19 mouse cellular contexts compared by ENCODE assay signal in genomic region chr6:29092904-29093303, GRCm38 (mm10). TPM values are rescaled to one million over a fixed set of nuclear protein-coding genes. Genes with fewer than 3 reads are reported as not detected.
DNase-seq lines count a peak whose midpoint lies in the region; ATAC-seq and TF ChIP-seq lines count a peak whose summit lies in the region.
"Had no signal": no experiment of that assay in that cellular context is flagged by ENCODE, and none has a peak within 500 bp of the region (broad histone marks: within the 10 kb centered on the region; RNA-seq: fewer than 3 reads in every experiment).

No protein-coding gene starts in this region.

- no peak overlapping the region for H3K4me3 ChIP-seq in stomach, postnatal 0 days (ENCODE audit: low read depth, low read length)
- H3K4me3 ChIP-seq: erythroblast, embryonic 14.5 days; heart, embryonic 10.5 days had no signal

- H3K4me1 ChIP-seq in stomach, postnatal 0 days (replicated peaks; ENCODE audit: control insufficient read depth, insufficient read depth): no peaks in the 10 kb centered on the region
- H3K4me1 ChIP-seq: heart, embryonic 10.5 days had no signal

- 0 out of 2 replicates have a peak, but pooled peaks have one; percentile 57 for ATAC-seq in frontal cortex, adult (ENCODE audit: low TSS enrichment)
- no peak for ATAC-seq in stomach, postnatal 0 days (ENCODE audit: low FRiP score, low TSS enrichment)
- ATAC-seq: forebrain, postnatal 0 days; Patski had no signal

- H3K4me2 ChIP-seq in stomach, postnatal 0 days (replicated peaks; ENCODE audit: low read depth): no peak overlapping the region
- H3K4me2 ChIP-seq: midbrain, embryonic 11.5 days had no signal

- H3K27me3 ChIP-seq in stomach, postnatal 0 days (ENCODE audit: control insufficient read depth, insufficient read depth, low read length): no peaks in the 10 kb centered on the region
- H3K27me3 ChIP-seq: Patski had no signal

- no peaks in the 10 kb centered on the region for H3K36me3 ChIP-seq in stomach, postnatal 0 days (ENCODE audit: control insufficient read depth, insufficient read depth, low read length)
- H3K36me3 ChIP-seq: heart, embryonic 10.5 days had no signal

- no peaks in the 10 kb centered on the region for H3K9me3 ChIP-seq in stomach, postnatal 0 days (ENCODE audit: control insufficient read depth, low read length)

- no peak for TF ChIP-seq EP300 in stomach, postnatal 0 days (optimal IDR thresholded peaks at IDR 0.05)

- H3K27ac ChIP-seq in stomach, postnatal 0 days (replicated peaks): no peak overlapping the region
- H3K27ac ChIP-seq: heart, embryonic 10.5 days had no signal

- no peak for DNase-seq in frontal cortex, postnatal 10 days (ENCODE audit: low spot score in 2 of 2)
- DNase-seq in kidney, postnatal 10 days: peak; percentile 19
- DNase-seq in kidney, adult 11 months: no peak
- peak; percentile 16 for DNase-seq in right cerebral cortex, adult 18-20 months
- no peak for DNase-seq in right cerebral cortex, postnatal 10 days (ENCODE audit: low spot score in 2 of 2)
- no peak for DNase-seq in stomach, postnatal 0 days (ENCODE audit: low spot score)
- DNase-seq in cerebellum, postnatal 25 days: no peak
- DNase-seq: adrenal gland, adult 2 months; embryo, embryonic 11 days; forebrain, postnatal 0 days had no signal

- TF ChIP-seq CTCF in stomach, postnatal 0 days (IDR thresholded peaks at IDR 0.05; ENCODE audit: low read depth): peak; percentile 37

- 58% methylated on average over 11 of the region's 11 CpGs for WGBS in stomach, postnatal 0 days

- H3K9ac ChIP-seq in stomach, postnatal 0 days (ENCODE audit: low read length): no peak overlapping the region
- H3K9ac ChIP-seq: forebrain, postnatal 0 days had no signal

RNA-seq across cellular contexts. Expression of gene Lep, which starts 32.9 kb away (rescaled TPM):
- polyA plus RNA-seq in stomach, postnatal 0 days (2015; fragmentation: Nextera tagmentation; extraction: Ambion mirVana): not detected in 2 replicates
- polyA plus RNA-seq: erythroblast, embryonic 14.5 days; forebrain, postnatal 0 days; heart, embryonic 10.5 days; hindbrain, embryonic 11.5 days; kidney, embryonic 16.5 days; limb, embryonic 14.5 days; midbrain, embryonic 11.5 days; neural tube, embryonic 11.5 days had no signal

Comparison
In these comparisons a context has a peak if more than half of its experiments do, and no peak if none do; other contexts are left out.
1. DNase-seq: peak in kidney, postnatal 10 days (single experiment) and right cerebral cortex, adult 18-20 months (single experiment); none in frontal cortex, postnatal 10 days (0 of 2), kidney, adult 11 months (single experiment), right cerebral cortex, postnatal 10 days (0 of 2), stomach, postnatal 0 days (single experiment) and cerebellum, postnatal 25 days (0 of 2).